ENCODE assay signal across 8 mouse cellular contexts in genomic region chr5:108461082-108462065, GRCm38 (mm10). TPM values are rescaled to one million over a fixed set of nuclear protein-coding genes. Genes with fewer than 3 reads are reported as not detected.
DNase-seq lines count a peak whose midpoint lies in the region; ATAC-seq and TF ChIP-seq lines count a peak whose summit lies in the region.

Gene Pcgf3, plus strand, starts transcription at chr5:108461232.

- H3K9me3 ChIP-seq in heart, embryonic 12.5 days (replicated peaks) = no peaks in the 10 kb centered on the region
- H3K9me3 ChIP-seq in kidney, postnatal 0 days (replicated peaks; ENCODE audit: low read length) = no peaks in the 10 kb centered on the region
- no peaks in the 10 kb centered on the region for H3K9me3 ChIP-seq in liver, embryonic 11.5 days (ENCODE audit: control insufficient read depth, low read length)
- no peaks in the 10 kb centered on the region for H3K9me3 ChIP-seq in stomach, embryonic 14.5 days (ENCODE audit: control insufficient read depth, low read depth, low read length)

- H3K4me3 ChIP-seq in heart, embryonic 12.5 days = peak within 1 kb of the TSS; percentile 80
- H3K4me3 ChIP-seq in kidney, postnatal 0 days (replicated peaks; ENCODE audit: low read depth, low read length) = peak within 1 kb of the TSS; percentile 97
- H3K4me3 ChIP-seq in liver, embryonic 11.5 days (ENCODE audit: low read depth, low read length) = peak within 1 kb of the TSS; percentile 98
- H3K4me3 ChIP-seq in stomach, embryonic 14.5 days (ENCODE audit: low read depth, low read length) = peak within 1 kb of the TSS; percentile 96

- H3K36me3 ChIP-seq in heart, embryonic 12.5 days = no peaks in the 10 kb centered on the region
- no peaks in the 10 kb centered on the region for H3K36me3 ChIP-seq in kidney, postnatal 0 days (ENCODE audit: insufficient read depth, low read length)
- no peaks in the 10 kb centered on the region for H3K36me3 ChIP-seq in liver, embryonic 11.5 days (ENCODE audit: control insufficient read depth, insufficient read depth, low read length)
- no peaks in the 10 kb centered on the region for H3K36me3 ChIP-seq in stomach, embryonic 14.5 days (ENCODE audit: control insufficient read depth, insufficient read depth, low read length)

- no peak for TF ChIP-seq CTCF in kidney, postnatal 0 days (IDR thresholded peaks at IDR 0.05; ENCODE audit: low read depth)

- H3K9ac ChIP-seq in heart, embryonic 12.5 days = peak within 1 kb of the TSS; percentile 93
- peak within 1 kb of the TSS; percentile 99 for H3K9ac ChIP-seq in kidney, postnatal 0 days (ENCODE audit: low read depth, low read length)
- peak within 1 kb of the TSS; percentile 99 for H3K9ac ChIP-seq in liver, embryonic 11.5 days (ENCODE audit: low read depth, low read length)
- H3K9ac ChIP-seq in stomach, embryonic 14.5 days (replicated peaks; ENCODE audit: low read depth, low read length) = peak within 1 kb of the TSS; percentile 99

- H3K4me1 ChIP-seq in heart, embryonic 12.5 days (replicated peaks) = peaks cover 41% of the 10 kb centered on the region
- H3K4me1 ChIP-seq in kidney, postnatal 0 days (replicated peaks; ENCODE audit: insufficient read depth, low read length) = peaks cover 24% of the 10 kb centered on the region
- peaks cover 42% of the 10 kb centered on the region for H3K4me1 ChIP-seq in liver, embryonic 11.5 days (replicated peaks; ENCODE audit: control insufficient read depth, insufficient read depth, low read length)
- peaks cover 17% of the 10 kb centered on the region for H3K4me1 ChIP-seq in stomach, embryonic 14.5 days (ENCODE audit: control insufficient read depth, insufficient read depth, low read length)

- ATAC-seq in erythroblast, adult 5-6 weeks (replicated peaks; ENCODE audit: low FRiP score, poor library complexity, severe bottlenecking) = peak; percentile 92
- ATAC-seq in heart, embryonic 12.5 days (ENCODE audit: insufficient number of reproducible peaks, low FRiP score) = peak; percentile 98
- peak; percentile 97 for ATAC-seq in kidney, postnatal 0 days (replicated peaks; ENCODE audit: low FRiP score, low read depth)
- peak; percentile 94 for ATAC-seq in liver, embryonic 11.5 days (replicated peaks; ENCODE audit: low FRiP score)
- ATAC-seq in stomach, embryonic 14.5 days (ENCODE audit: insufficient number of reproducible peaks, insufficient read depth, low FRiP score, low read depth) = peak; percentile 98

- under 1% methylated on average over 60 of the region's 62 CpGs for WGBS in heart, embryonic 12.5 days
- WGBS in kidney, postnatal 0 days = under 1% methylated on average over 56 of the region's 62 CpGs
- 1% methylated on average over 61 of the region's 62 CpGs for WGBS in liver, embryonic 11.5 days
- 1% methylated on average over 58 of the region's 62 CpGs for WGBS in stomach, embryonic 14.5 days

- H3K27me3 ChIP-seq in heart, embryonic 12.5 days (replicated peaks) = peaks cover 10% of the 10 kb centered on the region; the same call in 1 of the 2 replicates
- no peaks in the 10 kb centered on the region for H3K27me3 ChIP-seq in kidney, postnatal 0 days (ENCODE audit: insufficient read depth, low read length)
- peaks cover 4% of the 10 kb centered on the region for H3K27me3 ChIP-seq in liver, embryonic 11.5 days (replicated peaks; ENCODE audit: control insufficient read depth, insufficient read depth, low read length)
- no peaks in the 10 kb centered on the region for H3K27me3 ChIP-seq in stomach, embryonic 14.5 days (ENCODE audit: control insufficient read depth, insufficient read depth, low read length)

- DNase-seq in B cell, adult 2 months = peak; percentile 99
- peak; percentile 98 for DNase-seq in brain, adult 2 months (ENCODE audit: low read depth, low spot score)
- peak; percentile 97 for DNase-seq in kidney, postnatal 0 days (ENCODE audit: low spot score)
- peak; percentile 96 for DNase-seq in liver, embryonic 11.5 days (ENCODE audit: low spot score)
- peak; percentile 98 for DNase-seq in naive thymus-derived CD4-positive, alpha-beta T cell, adult 2 months (ENCODE audit: low read depth)

- peak within 1 kb of the TSS; percentile 82 for H3K4me2 ChIP-seq in heart, embryonic 12.5 days
- H3K4me2 ChIP-seq in kidney, postnatal 0 days (ENCODE audit: low read length) = peak within 1 kb of the TSS; percentile 96
- peak within 1 kb of the TSS; percentile 96 for H3K4me2 ChIP-seq in liver, embryonic 11.5 days
- peak within 1 kb of the TSS; percentile 98 for H3K4me2 ChIP-seq in stomach, embryonic 14.5 days (replicated peaks; ENCODE audit: low read depth, low read length)

- peak within 1 kb of the TSS; percentile 79 for H3K27ac ChIP-seq in heart, embryonic 12.5 days (ENCODE audit: poor library complexity, severe bottlenecking)
- H3K27ac ChIP-seq in kidney, postnatal 0 days = peak within 1 kb of the TSS; percentile 92
- peak within 1 kb of the TSS; percentile 84 for H3K27ac ChIP-seq in liver, embryonic 11.5 days (ENCODE audit: low read depth, low read length)
- H3K27ac ChIP-seq in stomach, embryonic 14.5 days (ENCODE audit: low read length) = peak within 1 kb of the TSS; percentile 84

RNA-seq across cellular contexts. Expression of gene Pcgf3, which starts in this region (rescaled TPM):
- 2.5 and 10.9 TPM in 2 replicates for total RNA-seq in erythroblast, adult 5-6 weeks (2015; ENCODE audit: low replicate concordance)
- total RNA-seq in erythroblast, adult 5-6 weeks (2017; ENCODE audit: low replicate concordance) = 2.6 and 7.7 TPM in 2 replicates
- 24.7 and 25.2 TPM in 2 replicates for polyA plus RNA-seq in heart, embryonic 12.5 days (2016; fragmentation: Nextera tagmentation; extraction: Ambion mirVana)
- polyA plus RNA-seq in kidney, postnatal 0 days (2015; fragmentation: Nextera tagmentation; extraction: Ambion mirVana) = 12.4 and 12.5 TPM in 2 replicates
- 17.6 and 19.6 TPM in 2 replicates for polyA plus RNA-seq in liver, embryonic 11.5 days (2014; fragmentation: Nextera tagmentation; extraction: Ambion mirVana)
- 27.2 and 34.0 TPM in 2 replicates for polyA plus RNA-seq in stomach, embryonic 14.5 days (2014; fragmentation: Nextera tagmentation; extraction: Ambion mirVana)

Comparison
In these comparisons a context has a peak if more than half of its experiments do, and no peak if none do; other contexts are left out.
1. Peak in every context shown above with its lines: DNase-seq, ATAC-seq, H3K4me3 ChIP-seq and H3K27ac ChIP-seq.